Mouse (Mus musculus): ENCODE data around the gene Sv2c. TPM values are rescaled to one million over a fixed set of nuclear protein-coding genes. Genes with fewer than 3 reads are reported as not detected.

The Sv2c gene
- 7.4 and 12.0 TPM in 2 replicates for polyA plus RNA-seq (2012; rRNA removed)

- TF ChIP-seq POLR2A (IDR thresholded peaks at IDR 0.05; ENCODE audit: extremely low read depth, insufficient read depth, low read length): no peak
- TF ChIP-seq CTCF (IDR thresholded peaks at IDR 0.05; ENCODE audit: extremely low read depth, insufficient read depth, low read length): no peak
- no peaks in the 10 kb centered on the region for H3K4me1 ChIP-seq (ENCODE audit: control insufficient read depth, insufficient read depth, low read length)
- peak within 1 kb of the TSS; percentile 54 for H3K4me3 ChIP-seq (ENCODE audit: insufficient read depth, low read length)
- 0 out of 2 replicates have a peak within 1 kb of the TSS, but pooled peaks have one; percentile 43 for H3K27ac ChIP-seq (ENCODE audit: insufficient read depth, low read length)
Measured at GRCm38 (mm10) chr13:96132401-96132816, at the start of gene Sv2c. TSS of gene Sv2c (minus strand) at chr13:96132577.

DNA sequence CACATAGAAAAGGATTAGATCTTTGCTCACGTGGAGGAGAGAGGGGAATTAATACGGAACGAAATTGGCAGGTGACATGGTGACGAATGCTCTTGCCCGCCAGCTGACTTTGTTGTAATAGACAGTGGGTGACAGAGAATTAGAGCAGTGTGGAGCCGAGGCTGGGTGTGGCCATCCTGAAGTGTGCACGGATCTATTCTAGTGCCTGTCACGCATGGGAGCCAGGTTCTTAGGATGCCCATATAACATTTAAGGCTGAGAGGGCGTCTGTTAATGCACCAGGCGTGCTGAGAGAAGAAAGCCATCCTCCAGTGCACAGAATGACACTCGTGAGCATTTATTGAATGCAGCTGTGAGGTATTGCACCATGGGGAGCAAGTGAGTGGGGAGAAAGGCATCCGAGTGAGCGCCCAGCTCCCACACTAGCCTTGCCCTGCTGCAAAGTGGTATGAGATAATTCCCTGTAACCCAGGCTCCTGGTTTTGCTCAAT, 48.3 kb upstream of the Sv2c start:
- no peaks in the 10 kb centered on the region for H3K4me1 ChIP-seq (ENCODE audit: control insufficient read depth, insufficient read depth, low read length)
- no peak overlapping the region for H3K27ac ChIP-seq (ENCODE audit: insufficient read depth, low read length)
- TF ChIP-seq CTCF (IDR thresholded peaks at IDR 0.05; ENCODE audit: extremely low read depth, insufficient read depth, low read length): no peak
- TF ChIP-seq POLR2A (IDR thresholded peaks at IDR 0.05; ENCODE audit: extremely low read depth, insufficient read depth, low read length): no peak
- no peak overlapping the region for H3K4me3 ChIP-seq (ENCODE audit: insufficient read depth, low read length)

GRCm38 (mm10) chr13:96175591-96176212, 43.3 kb upstream of the Sv2c start:
- no peak overlapping the region for H3K4me3 ChIP-seq (ENCODE audit: insufficient read depth, low read length)
- no peaks in the 10 kb centered on the region for H3K4me1 ChIP-seq (ENCODE audit: control insufficient read depth, insufficient read depth, low read length)
- TF ChIP-seq CTCF (IDR thresholded peaks at IDR 0.05; ENCODE audit: extremely low read depth, insufficient read depth, low read length): no peak
- TF ChIP-seq POLR2A (IDR thresholded peaks at IDR 0.05; ENCODE audit: extremely low read depth, insufficient read depth, low read length): no peak
- no peak overlapping the region for H3K27ac ChIP-seq (ENCODE audit: insufficient read depth, low read length)

DNA sequence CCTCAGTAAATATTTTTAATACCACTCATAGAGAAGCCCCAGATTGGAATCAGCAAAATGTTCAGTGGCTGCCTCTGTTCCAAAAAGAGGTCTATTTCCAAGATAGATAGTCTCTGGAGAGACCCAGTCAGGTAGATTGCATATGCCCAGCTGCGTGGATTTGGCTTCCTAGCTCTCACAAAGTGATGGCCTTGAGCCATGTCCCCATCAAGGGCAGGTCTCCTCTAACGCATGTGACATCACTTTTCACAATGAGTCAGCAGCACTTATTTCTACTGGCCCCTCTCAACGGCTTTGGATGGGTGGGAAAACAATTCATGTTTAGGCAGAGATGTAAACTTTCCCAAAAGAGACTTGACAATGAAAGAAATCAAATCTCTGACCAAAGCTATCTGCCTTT, 41.3 kb upstream of the Sv2c start:
- no peaks in the 10 kb centered on the region for H3K4me1 ChIP-seq (ENCODE audit: control insufficient read depth, insufficient read depth, low read length)
- TF ChIP-seq CTCF (IDR thresholded peaks at IDR 0.05; ENCODE audit: extremely low read depth, insufficient read depth, low read length): no peak
- TF ChIP-seq POLR2A (IDR thresholded peaks at IDR 0.05; ENCODE audit: extremely low read depth, insufficient read depth, low read length): no peak
- H3K4me3 ChIP-seq (ENCODE audit: insufficient read depth, low read length): no peak overlapping the region
- H3K27ac ChIP-seq (ENCODE audit: insufficient read depth, low read length): no peak overlapping the region

DNA sequence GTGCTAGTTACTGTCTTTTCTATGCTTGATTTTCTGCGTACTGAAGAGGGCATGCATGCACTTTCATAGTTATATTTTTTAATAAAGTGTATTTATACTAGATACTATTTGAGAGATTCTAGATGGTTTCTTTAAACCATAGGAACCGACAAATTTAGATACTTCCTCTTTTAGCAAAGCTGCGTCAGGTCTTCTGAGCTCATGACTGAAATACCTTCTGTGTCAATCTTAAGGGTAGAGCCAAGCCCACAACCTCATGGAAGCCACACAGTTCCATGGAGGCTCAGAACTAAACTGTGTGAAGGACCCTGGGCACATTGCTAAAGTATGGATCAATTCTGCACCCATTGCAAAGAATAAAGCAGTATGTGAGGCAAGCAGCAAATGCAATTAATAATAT, 39.9 kb upstream of the Sv2c start:
- H3K4me3 ChIP-seq (ENCODE audit: insufficient read depth, low read length): no peak overlapping the region
- TF ChIP-seq CTCF (IDR thresholded peaks at IDR 0.05; ENCODE audit: extremely low read depth, insufficient read depth, low read length) (no peak), POLR2A (IDR thresholded peaks at IDR 0.05; ENCODE audit: extremely low read depth, insufficient read depth, low read length) (no peak)
- H3K4me1 ChIP-seq (ENCODE audit: control insufficient read depth, insufficient read depth, low read length): peaks cover 1% of the 10 kb centered on the region
- H3K27ac ChIP-seq (ENCODE audit: insufficient read depth, low read length): no peak overlapping the region

- no peak overlapping the region for H3K27ac ChIP-seq (ENCODE audit: insufficient read depth, low read length)
- no peak overlapping the region for H3K4me3 ChIP-seq (ENCODE audit: insufficient read depth, low read length)
- peaks cover 1% of the 10 kb centered on the region for H3K4me1 ChIP-seq (ENCODE audit: control insufficient read depth, insufficient read depth, low read length)
- TF ChIP-seq POLR2A (IDR thresholded peaks at IDR 0.05; ENCODE audit: extremely low read depth, insufficient read depth, low read length): no peak
- TF ChIP-seq CTCF (IDR thresholded peaks at IDR 0.05; ENCODE audit: extremely low read depth, insufficient read depth, low read length): no peak
Measured at GRCm38 (mm10) chr13:96168991-96169665, 36.8 kb upstream of the Sv2c start.

GRCm38 (mm10) chr13:96166593-96166992, 34.2 kb upstream of the Sv2c start:
- H3K4me1 ChIP-seq (ENCODE audit: control insufficient read depth, insufficient read depth, low read length): peaks cover 1% of the 10 kb centered on the region
- TF ChIP-seq POLR2A (IDR thresholded peaks at IDR 0.05; ENCODE audit: extremely low read depth, insufficient read depth, low read length) (no peak), CTCF (IDR thresholded peaks at IDR 0.05; ENCODE audit: extremely low read depth, insufficient read depth, low read length) (no peak)
- no peak overlapping the region for H3K27ac ChIP-seq (ENCODE audit: insufficient read depth, low read length)
- H3K4me3 ChIP-seq (ENCODE audit: insufficient read depth, low read length): no peak overlapping the region

DNA sequence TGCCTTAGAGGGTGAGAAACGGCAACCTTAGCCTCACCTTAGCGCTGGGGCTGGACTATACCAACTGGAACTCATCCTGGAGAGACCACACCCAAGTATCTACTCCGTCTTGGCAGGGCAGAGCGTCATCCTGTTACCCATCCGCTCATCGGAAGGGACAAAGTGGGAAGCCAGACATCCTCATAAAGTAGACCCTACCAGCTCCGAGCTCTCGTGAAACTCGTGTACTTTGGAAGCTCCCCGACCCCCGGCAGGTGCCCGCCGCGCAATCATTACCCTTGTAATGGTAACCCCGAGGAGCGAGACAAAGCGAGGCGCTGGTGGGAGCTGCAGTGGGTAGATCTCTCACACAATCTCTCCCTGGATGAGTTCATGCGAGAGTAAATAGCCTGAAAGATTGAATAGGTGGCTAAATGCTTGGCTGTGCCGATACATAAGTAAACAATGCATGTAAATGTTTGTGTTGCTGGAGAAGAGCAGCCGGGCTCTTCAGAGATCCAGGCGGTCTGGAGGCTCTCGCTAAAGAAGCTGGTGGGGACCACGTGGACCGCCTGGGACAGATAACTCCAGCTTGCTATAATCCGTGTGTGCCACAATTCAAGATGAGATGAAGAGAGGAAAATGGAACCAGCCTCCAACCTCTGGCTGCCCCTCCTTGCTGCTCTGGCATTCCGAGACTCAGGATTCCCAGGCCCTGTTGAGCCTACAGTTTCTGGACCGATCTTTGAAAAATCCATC, 1.2 kb upstream of the Sv2c start:
- Histone ChIP-seq H3K27ac (ENCODE audit: insufficient read depth, low read length) (no peak overlapping the region), H3K4me1 (ENCODE audit: control insufficient read depth, insufficient read depth, low read length) (no peaks in the 10 kb centered on the region), H3K4me3 (ENCODE audit: insufficient read depth, low read length) (peak overlapping the region; percentile 54)
- TF ChIP-seq POLR2A (IDR thresholded peaks at IDR 0.05; ENCODE audit: extremely low read depth, insufficient read depth, low read length): no peak
- TF ChIP-seq CTCF (IDR thresholded peaks at IDR 0.05; ENCODE audit: extremely low read depth, insufficient read depth, low read length): no peak

GRCm38 (mm10) chr13:96132833-96133232, 456 bp upstream of the Sv2c start:
- no peak for TF ChIP-seq POLR2A (IDR thresholded peaks at IDR 0.05; ENCODE audit: extremely low read depth, insufficient read depth, low read length)
- no peak for TF ChIP-seq CTCF (IDR thresholded peaks at IDR 0.05; ENCODE audit: extremely low read depth, insufficient read depth, low read length)
- Histone ChIP-seq H3K27ac (ENCODE audit: insufficient read depth, low read length) (no peak overlapping the region), H3K4me1 (ENCODE audit: control insufficient read depth, insufficient read depth, low read length) (no peaks in the 10 kb centered on the region), H3K4me3 (ENCODE audit: insufficient read depth, low read length) (peak overlapping the region; percentile 54)

Measured in cortical plate, adult 2 months (tissue).